Mouse (Mus musculus) C2C12 (cell line): ENCODE results near the gene Emc3. TPM values are rescaled to one million over a fixed set of nuclear protein-coding genes. Genes with fewer than 3 reads are reported as not detected.
A peak's percentile ranks its signal among the peaks of the same experiment; 100 is the strongest.

Source experiments
- H3K27me3 ChIP-seq: one replicate; pipeline ENCODE4 v1.6.1; 2011; ENCODE audit not compliant: control insufficient read depth, insufficient read depth, insufficient read length
- H3K36me3 ChIP-seq: one replicate; pipeline ENCODE4 v1.6.1; 2011; ENCODE audit not compliant: control insufficient read depth, insufficient read depth
- H3K4me3 ChIP-seq: one replicate; pipeline ENCODE4 v1.5.1; 2011; ENCODE audit warnings: mild to moderate bottlenecking, control low read depth; ENCODE audit not compliant: poor library complexity, insufficient read depth, severe bottlenecking
- H3K79me2 ChIP-seq: one replicate; pipeline ENCODE4 v1.6.1; 2011; ENCODE audit not compliant: control insufficient read depth, insufficient read depth
- H3K79me3 ChIP-seq: one replicate; pipeline ENCODE4 v1.6.1; 2011; ENCODE audit warnings: low read depth, control low read depth
- H3ac ChIP-seq: one replicate; pipeline ENCODE3; 2011; ENCODE audit warnings: low read depth; ENCODE audit not compliant: control insufficient read depth, insufficient read length
- CEBPB ChIP-seq: IDR thresholded peaks from one replicate; pipeline ENCODE4 v1.6.1; 2011; ENCODE audit warnings: low read depth, mild to moderate bottlenecking, control low read depth, moderate library complexity
- CTCF ChIP-seq: IDR thresholded peaks from one replicate; pipeline ENCODE4 v1.5.1; 2011; ENCODE audit not compliant: control insufficient read depth, insufficient read depth, insufficient read length
- FOSL1 ChIP-seq: IDR thresholded peaks from one replicate; pipeline ENCODE4 v1.8.0; 2011; ENCODE audit warnings: mild to moderate bottlenecking, low read length; ENCODE audit not compliant: poor library complexity, insufficient read depth, severe bottlenecking
- MAX ChIP-seq: IDR thresholded peaks from one replicate; pipeline ENCODE4 v1.6.1; 2011; ENCODE audit warnings: mild to moderate bottlenecking, control low read depth
- MYOD1 ChIP-seq: IDR thresholded peaks from one replicate; pipeline ENCODE4 v1.6.1; 2011; ENCODE audit warnings: low read depth; ENCODE audit not compliant: control insufficient read depth, insufficient read length
- MYOG ChIP-seq: IDR thresholded peaks from one replicate; pipeline ENCODE4 v1.6.1; 2011; ENCODE audit not compliant: control insufficient read depth, insufficient read length; ENCODE audit errors: extremely low read depth
- USF1 ChIP-seq: IDR thresholded peaks from one replicate; pipeline ENCODE4 v1.6.1; 2011; ENCODE audit warnings: low read depth, mild to moderate bottlenecking, control low read depth, moderate library complexity
- polyA plus RNA-seq: library from polyadenylated mRNA; unstranded; fragments of >200 nt; fragmentation: generic; extraction: Trizol; gene quantifications from one replicate; pipeline ENCODE4 v1.2.1, GENCODE M21; 2012; ENCODE audit warnings: missing spikeins

Emc3 gene
- polyA plus RNA-seq, 1 experiment: 68.3 TPM

DNA sequence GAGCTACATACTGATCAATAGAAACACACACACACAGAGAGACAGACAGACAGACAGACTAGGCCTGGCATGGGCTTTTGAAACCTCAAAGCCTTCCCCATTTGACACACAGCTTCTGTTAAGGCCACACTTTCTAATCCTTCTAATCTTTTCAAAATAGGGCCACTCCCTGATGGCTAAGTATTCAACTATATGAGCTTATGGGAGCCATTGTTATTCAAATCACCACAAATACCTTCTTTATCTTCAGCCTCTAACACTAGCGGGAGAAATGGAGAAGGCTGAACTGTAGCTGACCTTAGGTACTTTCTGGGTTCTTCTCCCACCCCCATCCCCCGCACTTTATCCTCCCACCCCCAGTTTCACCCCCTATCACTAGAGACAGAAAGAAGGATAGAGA, 28.7 kb downstream of the Emc3 start:
- peaks cover 5% of the 10 kb centered on the region for H3K27me3 ChIP-seq
- no peak overlapping the region for H3ac ChIP-seq
- no peaks in the 10 kb centered on the region for H3K79me2 ChIP-seq
- no peaks in the 10 kb centered on the region for H3K79me3 ChIP-seq
- TF ChIP-seq USF1: no peak
- no peak for TF ChIP-seq MYOG
- no peak for TF ChIP-seq CEBPB
- TF ChIP-seq MAX: no peak
- TF ChIP-seq FOSL1: no peak
- no peak for TF ChIP-seq CTCF
- no peak for TF ChIP-seq MYOD1
- H3K36me3 ChIP-seq: no peaks in the 10 kb centered on the region
- H3K4me3 ChIP-seq: no peak overlapping the region

GRCm38 (mm10) chr6:113501388-113502084, 29.9 kb downstream of the Emc3 start, which contains the start of gene Prrt3:
Gene Prrt3, minus strand, starts transcription at chr6:113501931.
- H3K79me2 ChIP-seq: no peaks in the 10 kb centered on the region
- no peaks in the 10 kb centered on the region for H3K36me3 ChIP-seq
- H3ac ChIP-seq: no peak within 1 kb of the TSS
- peaks cover 5% of the 10 kb centered on the region for H3K27me3 ChIP-seq
- no peak for TF ChIP-seq FOSL1
- no peak for TF ChIP-seq CTCF
- no peak for TF ChIP-seq MYOG
- no peak for TF ChIP-seq MAX
- no peak for TF ChIP-seq USF1
- no peak for TF ChIP-seq CEBPB
- no peak for TF ChIP-seq MYOD1
- no peak within 1 kb of the TSS for H3K4me3 ChIP-seq
- H3K79me3 ChIP-seq: no peaks in the 10 kb centered on the region

- Histone ChIP-seq H3K4me3 (no peak overlapping the region), H3K79me3 (no peaks in the 10 kb centered on the region), H3ac (no peak overlapping the region), H3K36me3 (no peaks in the 10 kb centered on the region), H3K27me3 (peaks cover 5% of the 10 kb centered on the region), H3K79me2 (no peaks in the 10 kb centered on the region)
- TF ChIP-seq FOSL1 (no peak), USF1 (no peak), MYOG (no peak), CEBPB (no peak), CTCF (no peak), MAX (no peak), MYOD1 (no peak)
Observed at GRCm38 (mm10) chr6:113499346-113499745, 32.1 kb downstream of the Emc3 start.

DNA sequence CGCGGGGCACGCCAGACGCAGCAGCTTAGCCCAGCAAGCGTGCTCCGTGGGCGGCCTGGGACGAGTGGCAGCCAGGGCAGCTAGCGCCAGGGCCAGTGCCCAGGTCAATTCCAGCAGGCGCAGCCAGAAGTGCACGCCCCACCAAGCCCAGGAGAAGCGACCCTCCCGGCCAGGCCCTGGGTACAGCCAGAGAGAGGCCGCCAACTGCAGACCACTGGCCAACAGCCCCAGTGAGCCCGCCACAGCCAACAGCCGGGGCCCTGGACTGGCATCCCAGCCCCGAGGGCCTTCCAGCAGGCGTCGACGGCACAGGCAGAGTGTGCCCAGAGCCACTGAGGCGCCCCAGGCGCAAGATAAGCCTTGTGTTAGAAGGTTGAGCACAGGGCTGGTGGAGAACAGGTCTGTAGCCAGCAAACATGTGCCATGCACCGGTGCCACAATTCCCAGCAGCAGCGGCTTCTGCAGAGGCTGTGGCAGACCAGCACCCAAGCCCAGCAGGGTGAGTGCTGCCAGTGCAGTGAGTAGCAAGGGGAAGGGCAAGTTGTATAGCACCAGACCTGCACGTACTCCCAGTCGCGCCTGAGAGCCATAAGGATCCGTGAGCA, 36.3 kb downstream of the Emc3 start:
- H3K79me2 ChIP-seq: no peaks in the 10 kb centered on the region
- TF ChIP-seq CEBPB (no peak), FOSL1 (no peak), MAX (no peak), MYOD1 (no peak), USF1 (no peak), CTCF (no peak), MYOG (no peak)
- no peak overlapping the region for H3ac ChIP-seq
- no peak overlapping the region for H3K4me3 ChIP-seq
- peaks cover under 1% of the 10 kb centered on the region for H3K36me3 ChIP-seq
- H3K79me3 ChIP-seq: no peaks in the 10 kb centered on the region
- H3K27me3 ChIP-seq: no peaks in the 10 kb centered on the region

DNA sequence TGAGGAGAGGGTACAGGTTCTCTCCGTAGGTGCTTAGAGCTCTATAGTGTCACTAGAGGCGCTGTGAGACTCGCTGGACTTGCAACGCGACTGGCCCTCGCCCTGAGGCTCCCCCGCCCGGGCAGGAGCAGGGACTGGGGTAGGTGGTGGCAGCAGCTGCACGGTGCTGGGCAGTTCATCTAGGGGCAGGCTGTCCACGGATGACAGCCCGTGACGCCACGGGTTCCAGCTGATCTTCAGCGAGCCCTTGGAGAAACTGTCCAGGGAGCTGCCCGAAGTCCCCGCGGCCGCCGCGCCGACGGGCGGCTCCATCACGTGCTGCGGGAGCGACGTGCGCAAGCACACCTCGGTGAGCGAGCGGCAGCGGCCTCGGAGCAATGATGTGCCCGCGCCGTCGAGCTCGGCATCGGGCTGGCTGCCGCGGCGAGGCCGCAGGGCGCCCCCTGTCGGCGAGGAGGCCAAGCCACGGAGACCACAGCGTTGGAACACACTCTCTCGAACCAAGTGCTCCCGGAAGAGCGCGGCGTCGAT, 37.1 kb downstream of the Emc3 start:
- Histone ChIP-seq H3K36me3 (peaks cover 6% of the 10 kb centered on the region), H3K4me3 (no peak overlapping the region), H3K79me2 (no peaks in the 10 kb centered on the region), H3K27me3 (no peaks in the 10 kb centered on the region), H3ac (no peak overlapping the region), H3K79me3 (no peaks in the 10 kb centered on the region)
- TF ChIP-seq MYOD1 (no peak), CTCF (peak; percentile 37)
